Mouse (Mus musculus) lung, postnatal 0 days (tissue): Measurements from ENCODE around the gene Cngb1. TPM values are rescaled to one million over a fixed set of nuclear protein-coding genes. Genes with fewer than 3 reads are reported as not detected.

Experiments
- ATAC-seq: fragments of 200-750 bp; cut with Nextera tagmentation; 2 replicates; pipeline ENCODE4 v1.8.0; 2017; ENCODE audit warnings: moderate library complexity
- DNase-seq: peaks from one replicate; pipeline ENCODE4 v3.0.0-alpha.2; 2016; ENCODE audit warnings: low spot score
- H3K27ac ChIP-seq: fragments of 300-500 bp; sonication (generic); 2 replicates; pipeline ENCODE4 v1.5.1; 2014; ENCODE audit warnings: antibody characterized with exemption, mild to moderate bottlenecking, low read length, mixed read lengths
- H3K27me3 ChIP-seq: fragments of 300-500 bp; sonication (generic); replicated peaks from 2 replicates; pipeline ENCODE4 v1.6.1; 2014; ENCODE audit warnings: low read length, mixed read lengths; ENCODE audit not compliant: insufficient read depth
- H3K36me3 ChIP-seq: fragments of 300-500 bp; sonication (generic); 2 replicates; pipeline ENCODE4 v1.6.1; 2014; ENCODE audit warnings: low read length, mixed read lengths; ENCODE audit not compliant: insufficient read depth
- H3K4me1 ChIP-seq: fragments of 300-500 bp; sonication (generic); 2 replicates; pipeline ENCODE4 v1.6.1; 2014; ENCODE audit warnings: antibody characterized with exemption, low read depth, low read length, mixed read lengths; ENCODE audit not compliant: insufficient read depth
- H3K4me2 ChIP-seq: fragments of 300-500 bp; sonication (generic); replicated peaks from 2 replicates; pipeline ENCODE4 v1.6.1; 2014; ENCODE audit warnings: low read depth, mild to moderate bottlenecking, low read length, moderate library complexity, mixed read lengths
- H3K4me3 ChIP-seq: fragments of 300-500 bp; sonication (generic); 2 replicates; pipeline ENCODE4 v1.5.1; 2014; ENCODE audit warnings: low read depth, low read length
- H3K9ac ChIP-seq: fragments of 300-500 bp; sonication (generic); replicated peaks from 2 replicates; pipeline ENCODE4 v1.6.1; 2014; ENCODE audit warnings: low read depth, mild to moderate bottlenecking
- H3K9me3 ChIP-seq: fragments of 300-500 bp; sonication (generic); 2 replicates; pipeline ENCODE4 v1.6.1; 2016; ENCODE audit warnings: low read length, mixed read lengths
- CTCF ChIP-seq: IDR thresholded peaks from 2 replicates; pipeline ENCODE4 v1.5.1; 2016; ENCODE audit warnings: antibody characterized with exemption, mild to moderate bottlenecking
- EP300 ChIP-seq: IDR thresholded peaks from 2 replicates; pipeline ENCODE4 v1.6.1; 2016; ENCODE audit warnings: antibody characterized with exemption, mild to moderate bottlenecking, control low read depth
- WGBS: fragments of 180-500 bp; shearing (Covaris S2); extraction: QIAGEN DNeasy Blood & Tissue Kit; methylation state at CpG from one replicate; pipeline ENCODE4 v1.1.7; 2014; 5-methylcytosine and 5-hydroxymethylcytosine counted together
- polyA plus RNA-seq: library from polyadenylated mRNA; unstranded; fragments of >200 nt; fragmentation: Nextera tagmentation; extraction: Ambion mirVana; gene quantifications from 2 replicates; pipeline ENCODE4 v1.2.1, GENCODE M21; 2015

The Cngb1 gene
- polyA plus RNA-seq, 1 experiment from 2014 or later, result 4.0 TPM

- no peak overlapping the region for H3K4me2 ChIP-seq
- no peak overlapping the region for H3K27ac ChIP-seq
- DNase-seq (no peak), ATAC-seq (no peak)
- no peaks in the 10 kb centered on the region for H3K4me1 ChIP-seq
- WGBS, result 82% methylated on average over 2 of the region's 2 CpGs
- H3K27me3 ChIP-seq, result no peaks in the 10 kb centered on the region
- TF ChIP-seq CTCF, result no peak
- no peak for TF ChIP-seq EP300
- H3K36me3 ChIP-seq, result no peaks in the 10 kb centered on the region
- H3K9me3 ChIP-seq, result no peaks in the 10 kb centered on the region
- H3K4me3 ChIP-seq, result no peak overlapping the region
- H3K9ac ChIP-seq, result no peak overlapping the region
Measured at GRCm38 (mm10) chr8:95262181-95262580, 44.2 kb downstream of the Cngb1 start.

- no peak overlapping the region for H3K9ac ChIP-seq
- WGBS, result 72% methylated on average over 10 of the region's 10 CpGs
- H3K27me3 ChIP-seq, result no peaks in the 10 kb centered on the region
- no peaks in the 10 kb centered on the region for H3K36me3 ChIP-seq
- H3K9me3 ChIP-seq, result no peaks in the 10 kb centered on the region
- no peaks in the 10 kb centered on the region for H3K4me1 ChIP-seq
- H3K27ac ChIP-seq, result no peak overlapping the region
- ATAC-seq (no peak), DNase-seq (no peak)
- no peak for TF ChIP-seq CTCF
- TF ChIP-seq EP300, result no peak
- no peak overlapping the region for H3K4me3 ChIP-seq
- no peak overlapping the region for H3K4me2 ChIP-seq
Measured at GRCm38 (mm10) chr8:95255611-95256010, 50.8 kb downstream of the Cngb1 start.

- peak overlapping the region; percentile 53 for H3K4me2 ChIP-seq
- WGBS, result 20% methylated on average over 16 of the region's 16 CpGs
- no peak overlapping the region for H3K4me3 ChIP-seq
- H3K36me3 ChIP-seq, result no peaks in the 10 kb centered on the region
- H3K9me3 ChIP-seq, result no peaks in the 10 kb centered on the region
- H3K9ac ChIP-seq, result no peak overlapping the region
- H3K4me1 ChIP-seq, result no peaks in the 10 kb centered on the region
- DNase-seq (peak; percentile 96), ATAC-seq (peak; percentile 99)
- TF ChIP-seq EP300 (peak; percentile 38; the same call in 1 of the 2 replicates), CTCF (peak; percentile 93)
- H3K27ac ChIP-seq, result no peak overlapping the region
- H3K27me3 ChIP-seq, result no peaks in the 10 kb centered on the region
Measured at GRCm38 (mm10) chr8:95254564-95255434, 51.6 kb downstream of the Cngb1 start.

- H3K4me1 ChIP-seq, result no peaks in the 10 kb centered on the region
- H3K9ac ChIP-seq, result no peak overlapping the region
- DNase-seq (no peak), ATAC-seq (no peak)
- no peaks in the 10 kb centered on the region for H3K36me3 ChIP-seq
- no peak overlapping the region for H3K27ac ChIP-seq
- H3K9me3 ChIP-seq, result no peaks in the 10 kb centered on the region
- 60% methylated on average over 9 of the region's 9 CpGs for WGBS
- H3K4me2 ChIP-seq, result no peak overlapping the region
- no peak overlapping the region for H3K4me3 ChIP-seq
- no peak for TF ChIP-seq EP300
- H3K27me3 ChIP-seq, result no peaks in the 10 kb centered on the region
Measured at GRCm38 (mm10) chr8:95252056-95252455, 54.3 kb downstream of the Cngb1 start.

GRCm38 (mm10) chr8:95249847-95250246 lies 56.5 kb downstream of the Cngb1 start:
- no peak for ATAC-seq
- WGBS, result 49% methylated on average over 4 of the region's 4 CpGs

GRCm38 (mm10) chr8:95247277-95247676 lies 59.1 kb downstream of the Cngb1 start:
- TF ChIP-seq EP300 (no peak), CTCF (no peak)
- H3K4me3 ChIP-seq, result no peak overlapping the region
- no peak overlapping the region for H3K9ac ChIP-seq
- no peak overlapping the region for H3K27ac ChIP-seq
- no peaks in the 10 kb centered on the region for H3K4me1 ChIP-seq
- DNase-seq, result no peak
- no peaks in the 10 kb centered on the region for H3K36me3 ChIP-seq
- no peak overlapping the region for H3K4me2 ChIP-seq
- no peaks in the 10 kb centered on the region for H3K9me3 ChIP-seq
- no peak for ATAC-seq
- no peaks in the 10 kb centered on the region for H3K27me3 ChIP-seq
- WGBS, result 60% methylated on average over 5 of the region's 5 CpGs

More at GRCm38 (mm10) chr8:95249847-95250246, 56.5 kb downstream of the Cngb1 start:
- no peak overlapping the region for H3K4me2 ChIP-seq
- no peaks in the 10 kb centered on the region for H3K36me3 ChIP-seq
- TF ChIP-seq CTCF (peak; percentile 54), EP300 (no peak)
- DNase-seq, result peak; percentile 31
- H3K9me3 ChIP-seq, result no peaks in the 10 kb centered on the region
- H3K9ac ChIP-seq, result no peak overlapping the region
- no peaks in the 10 kb centered on the region for H3K27me3 ChIP-seq
- no peak overlapping the region for H3K27ac ChIP-seq
- H3K4me1 ChIP-seq, result no peaks in the 10 kb centered on the region
- no peak overlapping the region for H3K4me3 ChIP-seq
